Mouse (Mus musculus): ENCODE data around the gene Ms4a2.

Gene Ms4a2

DNA sequence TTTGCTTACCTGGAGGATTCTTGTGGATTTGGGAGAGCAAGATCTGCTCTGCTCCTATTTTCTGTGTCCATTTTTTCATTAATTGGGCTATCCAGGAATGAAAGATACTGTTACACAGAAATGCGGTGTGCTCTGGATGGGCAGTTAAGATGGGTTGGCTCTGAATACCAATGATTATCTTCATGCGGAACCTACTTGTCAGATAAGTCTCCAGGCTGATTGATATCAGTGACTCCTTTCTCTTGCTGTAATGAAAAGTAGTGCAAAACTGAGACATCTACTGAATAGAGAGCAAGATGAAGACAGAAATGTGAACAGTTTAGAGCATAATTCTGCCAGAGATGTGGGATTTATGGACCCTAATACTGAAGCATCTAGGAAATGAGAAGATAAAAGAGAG is at the start of gene Ms4a2:
Gene Ms4a2, minus strand, starts transcription at position 169 of the 400 bp plus-strand sequence.
- DNase-seq: no peak

DNA sequence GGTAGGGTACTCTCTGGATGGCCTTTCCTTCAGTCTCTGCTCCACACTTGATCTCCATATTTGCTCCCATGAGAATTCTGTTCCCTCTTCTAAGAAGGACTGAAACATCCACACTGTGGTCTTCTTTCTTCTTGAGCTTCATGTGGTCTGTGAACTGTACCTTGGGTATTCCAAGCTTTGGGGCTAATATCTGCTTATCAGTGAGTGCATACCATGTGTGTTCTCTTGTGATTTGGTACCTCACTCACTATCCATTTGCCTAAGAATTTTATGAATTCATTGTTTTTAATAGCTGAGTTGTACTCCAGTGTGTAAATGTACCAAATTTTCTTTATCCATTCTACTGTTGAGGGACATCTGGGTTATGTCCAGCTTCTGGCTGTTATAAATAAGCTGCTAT is 38.0 kb upstream of the Ms4a2 start:
- DNase-seq: no peak

DNA sequence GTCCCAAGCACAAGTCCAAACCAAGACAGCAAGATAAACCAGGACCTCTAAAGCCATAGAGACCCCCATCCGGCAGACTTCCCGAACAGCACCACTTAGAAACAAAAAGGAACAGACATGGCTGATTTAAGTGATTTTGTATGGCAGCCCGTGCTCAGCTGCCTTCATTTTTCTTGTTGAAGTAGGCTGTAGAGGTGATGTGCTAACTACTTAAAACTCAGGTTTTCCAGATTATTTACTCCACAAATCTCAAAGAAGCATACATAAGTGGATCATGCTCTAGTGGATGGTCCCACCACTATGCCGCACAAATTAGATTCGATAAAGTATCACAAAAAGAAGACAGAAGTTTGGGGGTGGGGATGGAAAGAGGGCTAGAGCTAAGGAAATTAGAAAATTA is 36.9 kb upstream of the Ms4a2 start, which contains the start of gene Oosp2:
Gene Oosp2, minus strand, starts transcription at position 101 of the 400 bp plus-strand sequence.
- DNase-seq: no peak

DNA sequence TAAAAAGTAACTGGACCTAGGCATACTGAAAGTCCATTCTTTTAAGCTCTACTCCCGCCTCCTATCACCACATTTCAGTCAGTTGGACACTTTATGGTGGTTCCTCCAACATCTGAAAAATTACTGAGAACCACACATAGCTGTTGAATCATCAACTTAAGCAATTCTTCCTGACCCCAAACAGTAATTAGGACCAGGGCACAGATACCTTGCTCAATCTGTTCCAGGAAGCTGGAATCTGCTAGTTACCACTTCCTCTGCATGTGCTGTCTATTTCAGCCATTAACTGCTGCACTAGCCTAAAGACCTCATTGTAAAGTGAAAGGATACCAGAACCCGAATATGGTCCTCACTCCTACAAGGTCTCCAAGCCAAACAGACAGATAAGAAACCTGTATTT is 35.6 kb upstream of the Ms4a2 start:
- no peak for DNase-seq

DNA sequence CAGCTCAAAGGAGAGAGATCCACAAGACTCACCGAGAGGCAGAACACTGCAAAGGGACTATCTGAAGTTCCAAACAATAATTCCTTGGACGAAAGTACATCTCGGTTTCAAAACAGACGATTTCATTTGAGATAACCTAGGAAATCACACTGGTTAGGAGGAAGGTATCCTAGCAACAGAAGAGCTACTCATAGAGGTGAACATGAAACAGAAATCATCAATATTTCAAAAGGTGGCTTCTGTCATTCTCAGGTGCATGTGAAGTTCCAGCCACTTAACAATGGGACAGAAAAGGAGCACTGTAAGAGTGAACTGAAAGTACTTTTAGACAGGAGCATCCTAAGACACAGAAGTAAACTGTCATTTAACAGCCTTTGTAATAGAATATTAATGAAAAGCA is 26.0 kb upstream of the Ms4a2 start:
- DNase-seq: no peak

DNA sequence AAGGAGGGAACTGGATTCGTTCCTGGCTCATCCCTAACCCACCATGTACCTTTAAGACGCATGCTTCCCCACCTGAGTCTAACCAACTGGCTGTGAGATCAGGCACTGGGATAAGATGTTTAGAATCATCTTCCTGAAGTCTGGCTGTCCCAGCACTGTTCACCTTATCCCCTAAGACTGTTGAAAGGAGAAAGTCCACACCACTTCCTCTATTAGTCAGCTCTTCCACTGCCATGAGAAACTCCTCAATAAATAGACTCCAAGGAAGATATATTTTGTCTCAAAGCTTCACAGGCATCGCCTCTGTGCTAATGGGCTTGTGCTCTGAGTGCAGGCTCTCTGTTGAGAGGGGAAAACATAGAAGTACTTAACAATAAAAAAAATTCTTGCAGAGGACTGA is 22.6 kb upstream of the Ms4a2 start:
- DNase-seq: no peak

DNA sequence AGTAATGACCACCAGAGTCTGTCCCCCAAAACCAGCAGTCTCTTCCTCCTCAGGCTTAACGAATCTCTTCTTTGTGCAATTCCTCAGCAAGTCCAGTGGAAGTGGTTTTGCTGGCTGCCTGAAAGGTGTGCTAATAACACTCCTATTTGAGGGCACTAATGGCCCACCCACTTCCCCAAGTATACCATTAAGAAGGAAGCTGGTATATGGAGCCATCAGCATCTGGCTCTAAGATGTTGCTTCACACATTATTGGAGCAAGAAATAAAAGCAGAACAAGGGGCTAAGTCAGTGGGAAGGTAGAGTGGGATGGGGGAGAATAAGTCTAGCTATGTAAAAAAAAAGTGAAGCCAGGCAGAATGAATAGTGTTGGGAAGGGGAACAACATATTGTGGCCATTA is 17.2 kb upstream of the Ms4a2 start, which contains the start of gene Ms4a3:
Gene Ms4a3, minus strand, starts transcription at position 120 of the 400 bp plus-strand sequence.
- no peak for DNase-seq

DNA sequence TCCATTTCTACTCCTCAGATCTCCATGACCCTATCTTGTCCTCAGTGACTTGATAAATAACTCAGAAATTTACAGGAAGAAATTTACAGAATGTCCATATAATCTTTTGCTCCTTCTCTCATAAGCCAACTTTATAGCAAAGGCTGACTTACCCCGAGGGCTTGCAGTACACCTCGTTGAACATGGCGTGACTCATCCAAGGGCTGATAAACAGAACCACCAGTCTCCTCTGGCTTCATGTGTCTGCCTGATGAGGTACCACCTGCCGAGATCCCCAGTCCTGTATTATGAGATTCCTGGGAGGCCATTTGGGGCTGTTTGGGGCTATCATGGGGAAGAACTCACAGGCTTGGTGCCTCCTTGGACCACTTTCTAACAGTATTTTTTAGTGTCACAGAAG is 15.5 kb upstream of the Ms4a2 start:
- no peak for DNase-seq

DNA sequence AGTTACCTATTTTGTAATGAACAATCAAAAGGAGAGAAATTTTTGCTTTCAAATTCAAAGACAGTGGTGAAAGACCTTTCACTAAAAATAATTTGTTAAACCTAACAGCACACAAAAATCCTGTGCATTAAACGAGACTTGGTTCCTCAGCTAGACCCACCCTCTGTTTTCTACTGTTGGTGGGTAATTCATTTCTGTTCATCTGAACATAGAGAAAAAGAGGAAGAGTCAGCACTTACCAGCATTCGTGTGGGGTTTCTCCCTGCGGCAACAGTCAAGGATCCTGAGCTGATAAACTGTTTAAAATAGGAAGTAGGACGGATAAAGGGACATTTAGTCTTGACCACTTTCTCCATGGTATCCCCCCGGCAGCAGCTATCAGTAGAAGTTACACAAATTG is 12.1 kb upstream of the Ms4a2 start:
- no peak for DNase-seq

DNA sequence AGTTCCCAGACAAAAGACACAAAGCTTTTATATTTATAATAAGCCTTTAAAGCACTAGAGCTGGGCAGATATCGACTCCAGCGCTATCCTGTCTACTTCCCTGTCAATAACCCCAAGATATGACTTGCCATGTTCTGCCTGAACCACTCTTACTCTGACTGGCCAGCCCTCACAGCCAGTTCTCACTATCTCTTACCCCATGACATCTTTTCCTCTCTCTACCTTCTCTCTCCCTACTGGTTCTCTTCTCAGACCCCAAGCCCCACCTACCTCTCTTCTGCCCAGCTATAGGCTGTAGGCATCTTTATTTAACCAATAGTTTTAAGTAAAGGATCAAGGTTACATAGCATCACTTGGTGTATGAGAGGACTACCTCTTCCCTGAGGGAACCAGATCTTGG is 10.8 kb upstream of the Ms4a2 start:
- DNase-seq: no peak

DNA sequence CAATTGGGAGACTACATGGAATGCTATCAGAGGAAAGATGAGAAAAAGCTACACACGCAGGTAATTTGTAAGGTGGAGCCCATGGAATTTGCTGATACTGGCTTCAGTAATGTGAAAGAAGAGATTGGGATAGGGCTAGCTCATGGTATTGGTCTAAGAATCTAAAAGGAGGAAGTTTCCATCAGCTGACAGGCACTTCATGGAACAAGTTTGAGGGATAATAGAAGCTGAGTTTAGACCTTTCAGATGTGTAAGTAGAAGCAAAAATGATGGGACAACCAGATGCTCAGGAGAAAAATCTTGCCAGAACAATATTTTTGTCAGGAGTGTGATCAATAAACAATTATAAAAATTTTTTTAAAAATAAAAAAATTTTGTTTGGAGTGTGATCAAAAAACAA is 10.2 kb upstream of the Ms4a2 start:
- no peak for DNase-seq

DNA sequence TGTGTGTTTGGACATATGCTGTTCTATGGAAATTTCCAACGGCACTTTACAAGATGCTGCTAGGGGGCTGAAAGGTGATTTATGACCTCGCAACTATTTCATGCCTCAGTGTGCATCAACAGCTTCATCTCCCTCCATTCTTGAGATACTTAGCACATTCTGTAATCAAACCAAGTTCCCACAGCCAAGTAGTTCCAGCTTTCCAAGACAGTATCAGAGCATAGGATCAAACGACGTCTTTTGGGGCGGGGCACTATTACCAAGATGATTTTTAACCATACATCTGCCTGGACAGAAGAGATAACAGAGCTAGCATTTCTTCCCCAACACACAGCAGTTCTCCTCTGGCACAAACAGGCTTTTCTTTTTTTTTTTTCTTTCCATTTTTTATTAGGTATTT is 1.7 kb upstream of the Ms4a2 start:
- no peak for DNase-seq

DNA sequence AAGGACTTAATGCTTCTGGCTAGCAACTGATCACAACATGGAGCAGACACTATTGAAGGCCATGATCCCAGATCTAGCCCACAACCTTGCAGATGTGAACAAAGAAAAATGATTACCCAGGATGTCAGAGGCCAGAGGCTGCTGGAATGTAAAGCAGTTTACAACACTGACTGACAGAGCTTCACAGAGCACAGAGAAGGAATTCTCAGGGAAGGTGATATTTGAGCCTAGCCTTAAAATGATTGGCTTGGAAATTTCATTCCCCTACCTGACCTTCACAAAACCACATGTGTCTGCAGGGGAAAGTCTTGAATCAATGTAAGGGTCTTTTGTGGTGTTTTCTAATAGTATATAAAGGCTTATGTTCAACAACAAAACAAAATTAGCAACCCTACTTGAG is 1.3 kb upstream of the Ms4a2 start:
- DNase-seq: no peak

DNA sequence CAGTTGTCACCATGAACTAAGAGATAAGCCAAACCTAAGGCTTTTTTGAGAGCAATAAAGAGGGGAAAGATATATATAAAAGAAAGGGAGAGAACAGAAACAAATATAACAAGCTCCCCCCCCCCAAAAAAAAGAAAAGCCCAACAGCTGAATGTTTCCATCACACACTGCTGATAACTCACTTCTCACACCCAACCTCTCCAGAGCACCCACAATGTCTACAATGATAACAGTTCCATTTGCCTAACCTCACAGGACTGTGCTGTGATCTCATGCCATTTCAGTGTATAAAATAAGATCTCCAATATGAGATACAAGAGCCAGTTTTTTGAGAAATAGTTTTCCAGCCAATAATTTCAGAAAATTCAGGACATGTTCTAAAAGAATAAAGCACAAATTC is 5.5 kb downstream of the Ms4a2 start:
- DNase-seq: no peak

DNA sequence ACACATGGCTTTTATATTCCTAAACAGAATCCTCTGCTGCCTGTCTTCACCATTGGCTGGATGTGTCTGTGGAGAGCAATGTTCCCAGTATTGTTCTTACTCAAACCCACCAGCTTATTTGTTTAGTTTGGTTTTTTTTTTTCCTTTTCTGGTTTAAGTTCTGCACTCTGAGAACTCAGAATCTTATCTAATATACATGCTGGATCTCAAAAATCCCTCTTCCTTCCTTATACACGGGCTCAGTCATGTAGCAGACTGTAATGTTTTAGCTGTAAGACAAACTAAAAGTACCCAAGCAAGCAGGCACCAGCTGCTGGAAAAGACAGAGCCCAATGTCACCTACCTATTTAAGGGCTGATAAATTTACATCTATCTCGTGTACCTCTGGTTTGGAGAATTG is 8.7 kb downstream of the Ms4a2 start:
- no peak for DNase-seq

DNA sequence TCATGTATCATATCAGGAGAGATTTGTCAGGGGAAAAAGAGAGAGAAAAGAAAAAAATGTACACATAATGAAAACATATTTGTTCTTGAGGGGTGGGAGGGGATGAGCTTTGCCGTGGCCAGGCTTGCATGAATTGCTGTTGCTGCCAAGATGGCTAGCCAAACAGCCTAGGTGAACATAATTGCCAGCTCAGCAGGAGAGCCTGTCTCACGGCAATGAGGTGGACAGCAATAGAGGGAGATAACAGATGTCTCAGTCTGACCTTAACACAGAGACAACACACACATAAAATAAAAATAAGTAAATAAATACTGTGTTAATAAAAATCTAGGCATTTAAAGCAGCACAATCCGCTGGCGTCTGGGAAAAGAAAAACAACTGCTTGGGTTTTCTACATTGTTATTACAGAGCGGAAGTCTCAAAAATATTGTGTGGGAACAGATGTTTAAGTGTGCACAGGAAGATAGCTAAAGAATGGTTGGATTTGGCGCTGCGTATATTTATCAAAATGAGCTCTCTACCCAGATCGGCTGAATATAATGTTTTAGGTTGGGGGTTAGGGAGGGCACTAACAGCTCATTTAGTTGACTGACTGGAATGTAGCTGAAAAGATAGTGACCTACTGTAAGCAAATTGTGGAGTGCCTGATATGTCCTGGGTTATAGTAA is 9.6 kb downstream of the Ms4a2 start:
- no peak for DNase-seq

DNA sequence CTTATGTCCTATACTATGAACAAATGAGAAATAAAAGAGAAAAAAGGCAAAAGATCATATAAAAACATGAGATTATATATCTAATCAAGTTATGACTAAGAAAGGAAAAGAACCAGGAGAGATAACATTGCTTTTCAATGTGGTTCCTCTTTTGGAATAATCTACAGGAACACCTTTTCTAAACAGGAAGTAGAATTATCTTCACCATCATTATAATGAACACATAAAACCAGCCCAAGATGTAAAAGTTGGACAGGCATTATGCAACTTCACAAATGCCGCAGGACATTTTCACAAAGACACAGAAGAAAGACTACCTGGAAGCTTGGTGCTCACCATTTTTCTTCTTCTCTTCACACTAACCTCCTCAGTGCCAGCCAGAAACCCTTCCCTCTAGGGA is 10.4 kb downstream of the Ms4a2 start:
- no peak for DNase-seq

DNA sequence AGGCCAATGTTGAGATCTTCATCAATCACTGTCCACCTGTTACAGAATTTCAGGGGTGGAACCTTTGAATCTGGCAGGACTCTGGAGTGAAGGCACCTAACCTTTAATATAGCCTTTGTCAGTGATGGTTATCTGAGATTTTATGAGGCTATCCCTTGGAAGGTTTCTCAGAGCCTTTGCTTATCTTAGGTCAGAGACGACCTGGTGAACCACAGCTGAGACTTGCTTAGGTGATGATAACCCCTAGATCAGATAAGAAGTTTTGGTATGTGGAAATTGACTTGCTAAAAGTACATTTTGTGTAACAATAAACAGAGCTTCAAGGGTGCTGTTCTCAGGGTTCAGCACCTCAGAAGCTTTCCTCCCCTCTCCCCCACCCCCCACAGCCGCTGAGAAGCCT is 11.2 kb downstream of the Ms4a2 start:
- DNase-seq: no peak

DNA sequence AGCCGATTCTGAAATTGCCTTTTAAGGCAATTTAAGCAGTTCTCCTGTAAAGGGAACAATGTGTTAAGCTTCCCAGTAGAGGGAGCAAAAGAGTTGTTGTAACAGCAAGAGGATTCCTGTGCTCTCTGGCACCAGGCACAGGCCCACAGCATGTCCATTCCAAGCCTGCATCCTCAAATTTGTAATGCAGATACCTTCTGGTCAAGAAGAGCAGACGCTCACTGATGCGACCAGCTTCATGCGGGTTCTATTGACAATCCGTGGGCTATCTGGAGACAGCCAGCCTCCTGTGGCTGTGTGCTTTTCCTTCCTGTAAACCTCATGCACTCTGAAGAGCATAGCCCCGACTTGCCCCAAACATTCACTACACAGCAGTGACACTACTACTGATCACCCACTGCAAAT is 12.0 kb downstream of the Ms4a2 start:
- peak; percentile 16 for DNase-seq

DNA sequence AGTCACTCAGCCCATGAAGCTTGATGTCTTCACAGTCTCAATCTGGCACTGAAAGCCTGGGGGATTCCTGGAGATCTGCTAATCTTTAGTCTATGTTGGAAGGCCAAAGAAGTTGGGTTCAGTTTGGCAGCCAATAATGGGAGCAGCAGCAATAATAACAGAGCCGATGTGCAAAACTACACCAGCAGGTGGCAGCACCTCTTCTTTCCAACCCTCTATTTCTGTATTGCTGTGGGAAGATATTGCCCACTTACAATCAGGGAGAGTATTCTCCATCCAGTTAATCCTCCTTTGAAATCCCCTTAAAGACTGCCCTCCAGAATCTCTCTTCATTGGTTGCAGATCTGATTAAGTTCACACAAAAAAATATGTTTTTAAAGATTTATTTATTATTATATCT is 15.3 kb downstream of the Ms4a2 start:
- DNase-seq: peak; percentile 17

DNA sequence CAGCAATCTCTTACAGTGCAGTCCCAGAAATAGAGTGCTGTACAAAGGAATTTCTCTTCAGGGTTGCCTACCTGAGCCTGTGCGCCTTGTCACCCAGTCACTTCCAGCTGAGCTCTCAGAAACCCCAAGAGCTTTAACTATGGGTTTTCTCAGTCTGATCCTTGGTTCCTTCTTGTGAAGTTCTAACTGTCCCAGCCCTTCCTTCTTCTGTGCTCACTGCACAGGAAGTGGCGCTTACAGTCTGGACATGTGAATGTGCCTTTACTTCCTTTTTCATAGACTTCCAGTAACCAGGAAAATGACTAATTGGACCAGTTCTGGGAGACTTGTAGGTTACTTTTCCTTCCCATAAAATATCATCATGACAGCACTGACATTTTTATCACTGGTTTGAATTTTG is 18.9 kb downstream of the Ms4a2 start, which contains the start of gene Ms4a6d:
Gene Ms4a6d, minus strand, starts transcription at position 247 of the 400 bp plus-strand sequence.
- DNase-seq: no peak

DNA sequence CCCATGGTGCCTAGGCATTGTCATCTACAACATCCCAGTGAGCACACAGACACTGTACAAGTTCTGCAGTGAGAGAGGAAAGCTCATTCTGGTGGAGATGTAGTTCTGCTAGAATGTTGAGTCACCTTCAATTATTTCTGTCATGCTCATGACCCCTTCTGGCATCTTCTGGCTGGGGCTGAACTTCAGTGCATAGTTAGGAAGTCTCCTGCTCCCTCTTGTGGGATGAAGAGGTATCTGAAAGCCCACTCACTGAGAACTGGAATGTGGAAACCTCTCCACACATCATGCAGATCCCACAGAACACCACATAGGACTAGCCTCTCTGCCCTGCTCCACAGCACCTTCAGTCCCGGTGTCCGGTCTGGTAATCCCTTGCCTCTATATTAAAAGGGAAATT is 21.5 kb downstream of the Ms4a2 start:
- DNase-seq: peak; percentile 7

DNA sequence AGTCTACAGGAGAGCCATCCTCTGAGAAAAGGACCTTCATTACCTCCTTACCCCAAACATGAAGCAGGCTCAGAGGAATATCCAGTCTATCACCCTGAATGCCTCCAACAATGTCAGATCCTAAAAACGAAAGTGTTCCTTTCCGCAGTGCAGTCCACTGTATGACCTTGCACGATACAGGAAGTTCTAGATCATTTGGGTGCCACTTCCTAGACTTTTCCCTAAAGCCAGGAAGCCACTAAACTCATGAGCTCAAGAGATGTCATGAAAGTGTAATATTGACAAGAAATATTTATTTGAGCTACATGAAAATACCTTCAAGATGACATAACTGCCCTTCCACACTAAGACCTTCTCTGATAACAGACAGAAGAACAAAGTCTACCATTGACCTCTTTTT is 22.2 kb downstream of the Ms4a2 start:
- no peak for DNase-seq

DNA sequence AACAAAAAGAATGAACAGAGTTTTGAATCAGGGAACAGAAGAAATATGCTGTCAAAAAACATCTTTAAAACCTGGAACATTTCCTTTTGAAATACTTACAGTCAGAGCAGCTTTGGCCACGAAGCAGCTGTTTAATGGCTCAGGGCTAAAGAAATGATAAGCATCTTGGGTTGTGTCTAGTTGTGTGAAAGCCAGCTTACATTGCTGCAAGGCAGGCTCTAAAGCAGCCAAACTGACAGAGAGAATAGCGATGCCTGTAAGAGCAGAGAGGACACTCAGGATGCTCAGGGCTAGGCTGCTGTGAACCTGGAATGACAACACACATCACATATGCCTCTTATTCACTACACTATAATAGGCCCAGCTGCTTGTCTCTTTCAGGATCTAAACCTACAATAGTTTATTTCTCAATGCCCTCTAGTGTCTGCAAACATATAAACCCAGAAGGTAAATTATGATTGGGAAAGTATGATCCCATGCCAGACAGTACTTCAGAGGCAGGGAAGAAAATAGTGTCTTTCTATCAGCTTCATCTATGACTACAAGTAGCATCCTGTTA is 33.5 kb downstream of the Ms4a2 start:
- DNase-seq: no peak

DNA sequence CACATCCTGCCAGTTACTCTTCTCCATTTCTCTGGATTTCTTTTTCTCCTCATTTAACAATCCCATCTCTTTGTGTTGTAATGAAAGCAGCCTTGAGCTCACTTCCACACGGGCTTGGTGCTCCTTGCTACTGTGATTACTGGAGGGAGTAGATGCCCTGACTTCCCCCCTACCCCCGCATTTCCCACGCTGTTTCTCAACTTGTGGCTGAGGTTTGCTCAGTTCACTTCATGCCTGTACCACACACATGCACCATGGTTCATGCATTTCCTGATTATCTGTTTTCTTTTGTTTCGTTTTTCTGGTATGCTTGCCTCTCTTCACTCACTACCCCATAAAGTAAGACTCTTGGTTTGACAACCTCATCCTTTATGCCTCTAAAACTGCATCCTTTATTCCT is 34.3 kb downstream of the Ms4a2 start:
- DNase-seq: no peak
